Mouse (Mus musculus) embryonic facial prominence, embryonic 13.5 days (tissue): ENCODE results near the gene Schip1. TPM values are rescaled to one million over a fixed set of nuclear protein-coding genes. Genes with fewer than 3 reads are reported as not detected.

Source experiments
- ATAC-seq: fragments of 200-750 bp; cut with Nextera tagmentation; 2 replicates; pipeline ENCODE4 v1.8.0; 2017; ENCODE audit warnings: low read depth; ENCODE audit not compliant: insufficient number of reproducible peaks, insufficient read depth, low FRiP score, low TSS enrichment
- H3K27ac ChIP-seq: fragments of 300-500 bp; sonication (generic); 2 replicates; pipeline ENCODE4 v1.5.1; 2015; ENCODE audit warnings: moderate library complexity, mild to moderate bottlenecking, inconsistent platforms
- H3K27me3 ChIP-seq: fragments of 300-500 bp; sonication (generic); 2 replicates; pipeline ENCODE4 v1.6.1; 2015; ENCODE audit warnings: mild to moderate bottlenecking, inconsistent platforms
- H3K36me3 ChIP-seq: fragments of 300-500 bp; sonication (generic); 2 replicates; pipeline ENCODE4 v1.6.1; 2015; ENCODE audit warnings: mild to moderate bottlenecking, inconsistent platforms
- H3K4me1 ChIP-seq: fragments of 300-500 bp; sonication (generic); 2 replicates; pipeline ENCODE4 v1.6.1; 2015; ENCODE audit warnings: inconsistent platforms
- H3K4me2 ChIP-seq: fragments of 300-500 bp; sonication (generic); 2 replicates; pipeline ENCODE4 v1.6.1; 2015; ENCODE audit warnings: moderate library complexity, mild to moderate bottlenecking, inconsistent platforms
- H3K4me3 ChIP-seq: fragments of 300-500 bp; sonication (generic); 2 replicates; pipeline ENCODE4 v1.5.1; 2015; ENCODE audit warnings: mild to moderate bottlenecking, inconsistent platforms
- H3K9ac ChIP-seq: fragments of 300-500 bp; sonication (generic); 2 replicates; pipeline ENCODE4 v1.6.1; 2015; ENCODE audit warnings: mild to moderate bottlenecking, inconsistent platforms
- H3K9me3 ChIP-seq: fragments of 300-500 bp; sonication (generic); 2 replicates; pipeline ENCODE4 v1.6.1; 2016; ENCODE audit warnings: inconsistent platforms
- WGBS: fragments of 180-500 bp; shearing (Covaris S2); methylation state at CpG from one replicate; pipeline ENCODE4 v1.1.7; 2015; ENCODE audit warnings: mixed read lengths; 5-methylcytosine and 5-hydroxymethylcytosine counted together
- polyA plus RNA-seq: library from polyadenylated mRNA; unstranded; fragments of >200 nt; fragmentation: Nextera tagmentation; extraction: Ambion mirVana; gene quantifications from 2 replicates; pipeline ENCODE4 v1.2.1, GENCODE M21; 2015

Schip1 gene
- polyA plus RNA-seq, 1 experiment from 2014 or later: 20.5 TPM

- Histone ChIP-seq H3K9me3 (no peaks in the 10 kb centered on the region), H3K27me3 (no peaks in the 10 kb centered on the region), H3K4me3 (no peak overlapping the region), H3K27ac (no peak overlapping the region), H3K4me2 (no peak overlapping the region), H3K36me3 (no peaks in the 10 kb centered on the region), H3K9ac (no peak overlapping the region), H3K4me1 (no peaks in the 10 kb centered on the region)
- WGBS: 80% methylated on average over 11 of the region's 11 CpGs
- no peak for ATAC-seq
Measured at GRCm38 (mm10) chr3:68610598-68611261, 546.1 kb downstream of the Schip1 start.

- no peak for ATAC-seq
- Histone ChIP-seq H3K4me1 (no peaks in the 10 kb centered on the region), H3K4me2 (no peak overlapping the region), H3K27me3 (no peaks in the 10 kb centered on the region), H3K36me3 (no peaks in the 10 kb centered on the region), H3K27ac (no peak overlapping the region), H3K9ac (no peak overlapping the region), H3K4me3 (no peak overlapping the region), H3K9me3 (no peaks in the 10 kb centered on the region)
- WGBS: 74% methylated on average over 10 of the region's 10 CpGs
Measured at GRCm38 (mm10) chr3:68615042-68615810, 550.6 kb downstream of the Schip1 start.

- Histone ChIP-seq H3K4me1 (no peaks in the 10 kb centered on the region), H3K4me2 (no peak overlapping the region), H3K27ac (no peak overlapping the region), H3K4me3 (no peak overlapping the region), H3K36me3 (no peaks in the 10 kb centered on the region), H3K27me3 (no peaks in the 10 kb centered on the region), H3K9ac (no peak overlapping the region), H3K9me3 (no peaks in the 10 kb centered on the region)
- no peak for ATAC-seq
- WGBS: 91% methylated on average over 12 of the region's 12 CpGs
Measured at GRCm38 (mm10) chr3:68616363-68616762, 551.8 kb downstream of the Schip1 start.

- Histone ChIP-seq H3K4me1 (no peaks in the 10 kb centered on the region), H3K9me3 (no peaks in the 10 kb centered on the region), H3K9ac (no peak overlapping the region), H3K27ac (no peak overlapping the region), H3K4me3 (no peak overlapping the region), H3K4me2 (no peak overlapping the region), H3K36me3 (no peaks in the 10 kb centered on the region), H3K27me3 (no peaks in the 10 kb centered on the region)
- ATAC-seq: no peak
- WGBS: 88% methylated on average over 10 of the region's 10 CpGs
Measured at GRCm38 (mm10) chr3:68617708-68618107, 553.1 kb downstream of the Schip1 start.

GRCm38 (mm10) chr3:68619097-68619496 lies 554.5 kb downstream of the Schip1 start:
- Histone ChIP-seq H3K4me2 (no peak overlapping the region), H3K4me1 (no peaks in the 10 kb centered on the region), H3K36me3 (no peaks in the 10 kb centered on the region), H3K9ac (no peak overlapping the region), H3K4me3 (no peak overlapping the region), H3K9me3 (no peaks in the 10 kb centered on the region), H3K27ac (no peak overlapping the region), H3K27me3 (no peaks in the 10 kb centered on the region)
- no peak for ATAC-seq
- WGBS: 80% methylated on average over 5 of the region's 5 CpGs

- Histone ChIP-seq H3K9me3 (no peaks in the 10 kb centered on the region), H3K9ac (no peak overlapping the region), H3K4me2 (no peak overlapping the region), H3K4me3 (no peak overlapping the region), H3K27ac (no peak overlapping the region), H3K4me1 (no peaks in the 10 kb centered on the region), H3K27me3 (no peaks in the 10 kb centered on the region), H3K36me3 (no peaks in the 10 kb centered on the region)
- no peak for ATAC-seq
- WGBS: 89% methylated on average over 3 of the region's 3 CpGs
Measured at GRCm38 (mm10) chr3:68621971-68622370, 557.4 kb downstream of the Schip1 start.

- H3K27ac ChIP-seq: no peak overlapping the region
Measured at GRCm38 (mm10) chr3:68623036-68623435, 558.4 kb downstream of the Schip1 start.

GRCm38 (mm10) chr3:68624471-68624870 lies 559.9 kb downstream of the Schip1 start:
- WGBS: 86% methylated on average over 6 of the region's 6 CpGs
- Histone ChIP-seq H3K36me3 (no peaks in the 10 kb centered on the region), H3K27me3 (no peaks in the 10 kb centered on the region), H3K4me1 (no peaks in the 10 kb centered on the region), H3K9me3 (no peaks in the 10 kb centered on the region), H3K9ac (no peak overlapping the region), H3K27ac (no peak overlapping the region), H3K4me3 (no peak overlapping the region), H3K4me2 (no peak overlapping the region)
- ATAC-seq: no peak

More at GRCm38 (mm10) chr3:68623036-68623435, 558.4 kb downstream of the Schip1 start:
- 81% methylated on average over 5 of the region's 5 CpGs for WGBS
- Histone ChIP-seq H3K9me3 (no peaks in the 10 kb centered on the region), H3K4me3 (no peak overlapping the region), H3K4me2 (no peak overlapping the region), H3K36me3 (no peaks in the 10 kb centered on the region), H3K9ac (no peak overlapping the region), H3K27me3 (no peaks in the 10 kb centered on the region), H3K4me1 (no peaks in the 10 kb centered on the region)
- ATAC-seq: no peak

- ATAC-seq: no peak
- no peaks in the 10 kb centered on the region for H3K27me3 ChIP-seq
- no peak overlapping the region for H3K4me2 ChIP-seq
- H3K9ac ChIP-seq: no peak overlapping the region
- H3K4me1 ChIP-seq: no peaks in the 10 kb centered on the region
- WGBS: 83% methylated on average over 4 of the region's 4 CpGs
- H3K27ac ChIP-seq: no peak overlapping the region
- no peaks in the 10 kb centered on the region for H3K36me3 ChIP-seq
- no peaks in the 10 kb centered on the region for H3K9me3 ChIP-seq
- H3K4me3 ChIP-seq: no peak overlapping the region
Measured at GRCm38 (mm10) chr3:68630261-68630660, 565.7 kb downstream of the Schip1 start.

- no peak overlapping the region for H3K4me2 ChIP-seq
- H3K27me3 ChIP-seq: no peaks in the 10 kb centered on the region
- no peaks in the 10 kb centered on the region for H3K4me1 ChIP-seq
- H3K27ac ChIP-seq: no peak overlapping the region
- H3K36me3 ChIP-seq: no peaks in the 10 kb centered on the region
- WGBS: 85% methylated on average over 3 of the region's 3 CpGs
- no peak for ATAC-seq
- no peaks in the 10 kb centered on the region for H3K9me3 ChIP-seq
- no peak overlapping the region for H3K4me3 ChIP-seq
- no peak overlapping the region for H3K9ac ChIP-seq
Measured at GRCm38 (mm10) chr3:68630821-68631220, 566.2 kb downstream of the Schip1 start.

GRCm38 (mm10) chr3:68632714-68633113 lies 568.1 kb downstream of the Schip1 start:
- WGBS: 87% methylated on average over 3 of the region's 3 CpGs
- H3K36me3 ChIP-seq: no peaks in the 10 kb centered on the region
- H3K4me2 ChIP-seq: no peak overlapping the region
- no peaks in the 10 kb centered on the region for H3K27me3 ChIP-seq
- no peak overlapping the region for H3K4me3 ChIP-seq
- no peaks in the 10 kb centered on the region for H3K9me3 ChIP-seq
- no peak overlapping the region for H3K27ac ChIP-seq
- no peak overlapping the region for H3K9ac ChIP-seq
- ATAC-seq: no peak
- no peaks in the 10 kb centered on the region for H3K4me1 ChIP-seq

- no peak overlapping the region for H3K9ac ChIP-seq
- 91% methylated on average over 4 of the region's 4 CpGs for WGBS
- H3K4me2 ChIP-seq: no peak overlapping the region
- ATAC-seq: no peak
- H3K4me1 ChIP-seq: no peaks in the 10 kb centered on the region
- H3K4me3 ChIP-seq: no peak overlapping the region
- H3K27me3 ChIP-seq: no peaks in the 10 kb centered on the region
- no peaks in the 10 kb centered on the region for H3K9me3 ChIP-seq
- no peak overlapping the region for H3K27ac ChIP-seq
- no peaks in the 10 kb centered on the region for H3K36me3 ChIP-seq
Measured at GRCm38 (mm10) chr3:68633577-68633976, 569.0 kb downstream of the Schip1 start.
